ENCODE assay signal across 11 mouse cellular contexts in genomic region chr4:16068985-16069715, GRCm38 (mm10).
DNase-seq lines count a peak whose midpoint lies in the region; ATAC-seq lines count a peak whose summit lies in the region.
"Had no signal": no experiment of that assay in that cellular context is flagged by ENCODE, and none has a peak within 500 bp of the region (broad histone marks: within the 10 kb centered on the region; RNA-seq: fewer than 3 reads in every experiment).

No protein-coding gene starts in this region.

- H3K27ac ChIP-seq in kidney, embryonic 16.5 days (ENCODE audit: low read length) = no peak overlapping the region
- H3K27ac ChIP-seq: liver, embryonic 15.5 days had no signal

- H3K9ac ChIP-seq in kidney, embryonic 16.5 days (replicated peaks; ENCODE audit: low read length) = no peak overlapping the region
- H3K9ac ChIP-seq: liver, embryonic 15.5 days had no signal

- H3K4me2 ChIP-seq in kidney, embryonic 16.5 days (replicated peaks; ENCODE audit: low read depth, low read length) = no peak overlapping the region
- H3K4me2 ChIP-seq: liver, embryonic 15.5 days had no signal

- ATAC-seq in kidney, embryonic 16.5 days (ENCODE audit: low FRiP score, low TSS enrichment) = no peak
- peak; percentile 25 to 53; a peak in 1 of 4 replicates for ATAC-seq in hematopoietic stem cell, adult 5-6 weeks (replicated peaks in 1 of 2; ENCODE audit: insufficient read depth in 1 of 2, low FRiP score in 2 of 2, low TSS enrichment in 1 of 2, low read depth in 1 of 2, poor library complexity in 2 of 2, severe bottlenecking in 2 of 2)

- H3K4me1 ChIP-seq in kidney, embryonic 16.5 days (ENCODE audit: insufficient read depth, low read length) = no peaks in the 10 kb centered on the region
- H3K4me1 ChIP-seq: liver, embryonic 15.5 days had no signal

- H3K9me3 ChIP-seq in kidney, embryonic 16.5 days (ENCODE audit: low read length) = no peaks in the 10 kb centered on the region
- H3K9me3 ChIP-seq: liver, embryonic 15.5 days had no signal

- H3K36me3 ChIP-seq in kidney, embryonic 16.5 days (ENCODE audit: insufficient read depth, low read length) = no peaks in the 10 kb centered on the region
- H3K36me3 ChIP-seq: liver, embryonic 15.5 days had no signal

- no peak overlapping the region for H3K4me3 ChIP-seq in kidney, embryonic 16.5 days (ENCODE audit: low read length)
- H3K4me3 ChIP-seq: liver, embryonic 15.5 days had no signal

- peak; percentile 26 for DNase-seq in kidney, adult 9 months
- peak; percentile 62 for DNase-seq in 416B (ENCODE audit: low read depth)
- peak; percentile 13 for DNase-seq in CD4-positive helper T cell, adult 2 months (ENCODE audit: low read depth, low spot score)
- DNase-seq in ovary, postnatal 10 days (ENCODE audit: low spot score) = no peak
- DNase-seq in gastrocnemius, adult 18-20 months (ENCODE audit: low spot score) = no peak
- DNase-seq: cerebellum, postnatal 25 days; kidney, postnatal 4 days; thymus, postnatal 4 days had no signal

- H3K27me3 ChIP-seq in kidney, embryonic 16.5 days (ENCODE audit: insufficient read depth, low read length) = no peaks in the 10 kb centered on the region
- H3K27me3 ChIP-seq: liver, embryonic 15.5 days had no signal

- WGBS in kidney, embryonic 16.5 days = 87% methylated on average over 4 of the region's 4 CpGs

Comparison
In these comparisons a context has a peak if more than half of its experiments do, and no peak if none do; other contexts are left out.
1. DNase-seq: peak in kidney, adult 9 months (single experiment), 416B (single experiment) and CD4-positive helper T cell, adult 2 months (single experiment); none in ovary, postnatal 10 days (single experiment) and gastrocnemius, adult 18-20 months (single experiment).